Mouse (Mus musculus) spleen, adult 2 months (tissue): Measurements from ENCODE around the gene Rnf169.

Source experiments
- CTCF ChIP-seq: fragments of 200-500 bp; IDR thresholded peaks from 2 replicates; pipeline ENCODE4 v1.5.1; 2011; ENCODE audit warnings: mild to moderate bottlenecking, inconsistent platforms; ENCODE audit not compliant: insufficient read depth, insufficient read length, insufficient replicate concordance; ENCODE audit errors: extremely low read depth
- POLR2A ChIP-seq: fragments of 200-500 bp; IDR thresholded peaks from 2 replicates; pipeline ENCODE4 v1.6.1; 2011; ENCODE audit warnings: low read depth, low read length, inconsistent platforms

GRCm38 (mm10) chr7:100003781-100004180 is 23.5 kb upstream of the Rnf169 start:
- TF ChIP-seq CTCF (no peak), POLR2A (no peak)
